Mouse (Mus musculus) stomach, postnatal 0 days (tissue): Measurements from ENCODE around the gene Grb14.

Experiments
- CTCF ChIP-seq: IDR thresholded peaks from 2 replicates; pipeline ENCODE4 v1.5.1; 2016; ENCODE audit warnings: antibody characterized with exemption, low read depth, mild to moderate bottlenecking, moderate library complexity
- EP300 ChIP-seq: optimal IDR thresholded peaks from 2 replicates; pipeline ENCODE3; 2016; ENCODE audit warnings: antibody characterized with exemption

- TF ChIP-seq EP300 (no peak), CTCF (no peak)
Observed at GRCm38 (mm10) chr2:65052191-65053012, 27.6 kb upstream of the Grb14 start.
